Mouse (Mus musculus) neural tube, embryonic 12.5 days (tissue): Measurements from ENCODE around the gene Olfr1361. TPM values are rescaled to one million over a fixed set of nuclear protein-coding genes. Genes with fewer than 3 reads are reported as not detected.

Experiments
- ATAC-seq: fragments of 200-750 bp; cut with Nextera tagmentation; 2 replicates; pipeline ENCODE4 v1.8.0; 2017; ENCODE audit warnings: low read depth, mild to moderate bottlenecking, moderate TSS enrichment, moderate library complexity; ENCODE audit not compliant: low FRiP score
- H3K27ac ChIP-seq: fragments of 300-500 bp; sonication (generic); 2 replicates; pipeline ENCODE4 v1.5.1; 2016
- H3K27me3 ChIP-seq: fragments of 300-500 bp; sonication (generic); replicated peaks from 2 replicates; pipeline ENCODE4 v1.6.1; 2016; ENCODE audit warnings: mild to moderate bottlenecking
- H3K36me3 ChIP-seq: fragments of 300-500 bp; sonication (generic); 2 replicates; pipeline ENCODE4 v1.6.1; 2016; ENCODE audit warnings: mild to moderate bottlenecking
- H3K4me1 ChIP-seq: fragments of 300-500 bp; sonication (generic); 2 replicates; pipeline ENCODE4 v1.6.1; 2016
- H3K4me2 ChIP-seq: fragments of 300-500 bp; sonication (generic); replicated peaks from 2 replicates; pipeline ENCODE4 v1.6.1; 2016; ENCODE audit warnings: mild to moderate bottlenecking
- H3K4me3 ChIP-seq: fragments of 300-500 bp; sonication (generic); 2 replicates; pipeline ENCODE4 v1.5.1; 2016
- H3K9ac ChIP-seq: fragments of 300-500 bp; sonication (generic); 2 replicates; pipeline ENCODE4 v1.6.1; 2016; ENCODE audit warnings: mild to moderate bottlenecking
- H3K9me3 ChIP-seq: fragments of 300-500 bp; sonication (generic); 2 replicates; pipeline ENCODE4 v1.6.1; 2016; ENCODE audit warnings: mild to moderate bottlenecking
- WGBS: fragments of 180-500 bp; shearing (Covaris S2); methylation state at CpG from one replicate; pipeline ENCODE4 v1.1.7; 2016; 5-methylcytosine and 5-hydroxymethylcytosine counted together
- polyA plus RNA-seq: library from polyadenylated mRNA; unstranded; fragments of >200 nt; fragmentation: Nextera tagmentation; extraction: Ambion mirVana; gene quantifications from 2 replicates; pipeline ENCODE4 v1.2.1, GENCODE M21; 2016

The Olfr1361 gene
- polyA plus RNA-seq, result not detected in 2 replicates

GRCm38 (mm10) chr13:21663286-21663685, at the start of gene Olfr1361:
Gene Olfr1361 (minus strand): TSS chr13:21663386.
- no peak within 1 kb of the TSS for H3K9ac ChIP-seq
- no peak for ATAC-seq
- no peaks in the 10 kb centered on the region for H3K36me3 ChIP-seq
- no peak within 1 kb of the TSS for H3K4me3 ChIP-seq
- no peaks in the 10 kb centered on the region for H3K27me3 ChIP-seq
- no peaks in the 10 kb centered on the region for H3K4me1 ChIP-seq
- no peak within 1 kb of the TSS for H3K4me2 ChIP-seq
- 59% methylated on average over 2 of the region's 2 CpGs for WGBS
- no peaks in the 10 kb centered on the region for H3K9me3 ChIP-seq
- no peak within 1 kb of the TSS for H3K27ac ChIP-seq

- H3K4me1 ChIP-seq, result peaks cover 8% of the 10 kb centered on the region
- H3K27ac ChIP-seq, result no peak overlapping the region
- no peaks in the 10 kb centered on the region for H3K27me3 ChIP-seq
- 26% methylated on average over 4 of the region's 4 CpGs for WGBS
- H3K4me2 ChIP-seq, result peak overlapping the region; percentile 64
- no peaks in the 10 kb centered on the region for H3K36me3 ChIP-seq
- H3K9ac ChIP-seq, result no peak overlapping the region
- no peaks in the 10 kb centered on the region for H3K9me3 ChIP-seq
- H3K4me3 ChIP-seq, result peak overlapping the region; percentile 35; the same call in 1 of the 2 replicates
- no peak for ATAC-seq
These were observed 48.5 kb upstream of the Olfr1361 start for GRCm38 (mm10) chr13:21711698-21712097.

GRCm38 (mm10) chr13:21710821-21711525, 47.8 kb upstream of the Olfr1361 start:
- H3K27ac ChIP-seq, result no peak overlapping the region
- H3K4me1 ChIP-seq, result peaks cover 8% of the 10 kb centered on the region
- 1% methylated on average over 22 of the region's 22 CpGs for WGBS
- peak overlapping the region; percentile 64 for H3K4me2 ChIP-seq
- ATAC-seq, result peak; percentile 77
- H3K9ac ChIP-seq, result no peak overlapping the region; the same call in 1 of the 2 replicates
- peak overlapping the region; percentile 35 for H3K4me3 ChIP-seq
- H3K27me3 ChIP-seq, result no peaks in the 10 kb centered on the region
- no peaks in the 10 kb centered on the region for H3K36me3 ChIP-seq
- H3K9me3 ChIP-seq, result no peaks in the 10 kb centered on the region

GRCm38 (mm10) chr13:21710031-21710711, 47.0 kb upstream of the Olfr1361 start:
- Histone ChIP-seq H3K27ac (no peak overlapping the region), H3K4me3 (peak overlapping the region; percentile 48), H3K27me3 (no peaks in the 10 kb centered on the region), H3K9me3 (no peaks in the 10 kb centered on the region), H3K4me2 (peak overlapping the region; percentile 40), H3K9ac (peak overlapping the region; percentile 27; the same call in 1 of the 2 replicates), H3K4me1 (peaks cover 4% of the 10 kb centered on the region), H3K36me3 (no peaks in the 10 kb centered on the region)
- peak; percentile 78 for ATAC-seq
- under 1% methylated on average over 32 of the region's 32 CpGs for WGBS

GRCm38 (mm10) chr13:21706669-21707068, 43.5 kb upstream of the Olfr1361 start:
- no peak overlapping the region for H3K4me2 ChIP-seq
- no peak overlapping the region for H3K27ac ChIP-seq
- ATAC-seq, result no peak
- no peaks in the 10 kb centered on the region for H3K27me3 ChIP-seq
- H3K9me3 ChIP-seq, result no peaks in the 10 kb centered on the region
- H3K9ac ChIP-seq, result no peak overlapping the region
- no peaks in the 10 kb centered on the region for H3K36me3 ChIP-seq
- 80% methylated on average over 4 of the region's 4 CpGs for WGBS
- no peak overlapping the region for H3K4me3 ChIP-seq
- H3K4me1 ChIP-seq, result no peaks in the 10 kb centered on the region; the same call in 1 of the 2 replicates

- no peaks in the 10 kb centered on the region for H3K36me3 ChIP-seq
- H3K4me2 ChIP-seq, result no peak within 1 kb of the TSS
- H3K27ac ChIP-seq, result no peak within 1 kb of the TSS
- no peaks in the 10 kb centered on the region for H3K9me3 ChIP-seq
- no peaks in the 10 kb centered on the region for H3K27me3 ChIP-seq
- H3K4me3 ChIP-seq, result no peak within 1 kb of the TSS
- H3K9ac ChIP-seq, result no peak within 1 kb of the TSS
- no peak for ATAC-seq
- H3K4me1 ChIP-seq, result no peaks in the 10 kb centered on the region
These were observed 34.6 kb upstream of the Olfr1361 start, which contains the start of gene Olfr1359 for GRCm38 (mm10) chr13:21697811-21698210. Gene Olfr1359 (plus strand): TSS chr13:21698111.

- Histone ChIP-seq H3K4me2 (no peak within 1 kb of the TSS), H3K4me1 (no peaks in the 10 kb centered on the region), H3K27ac (no peak within 1 kb of the TSS), H3K4me3 (no peak within 1 kb of the TSS), H3K9me3 (no peaks in the 10 kb centered on the region), H3K27me3 (no peaks in the 10 kb centered on the region), H3K9ac (no peak within 1 kb of the TSS), H3K36me3 (no peaks in the 10 kb centered on the region)
- ATAC-seq, result no peak
- WGBS, result 75% methylated on average over 2 of the region's 2 CpGs
These were observed 14.1 kb upstream of the Olfr1361 start, which contains the start of gene Olfr1360 for GRCm38 (mm10) chr13:21677305-21677704. Gene Olfr1360 (minus strand): TSS chr13:21677405.

- ATAC-seq, result no peak
- H3K4me3 ChIP-seq, result no peak within 1 kb of the TSS
- no peak within 1 kb of the TSS for H3K9ac ChIP-seq
- WGBS, result 81% methylated on average over 2 of the region's 2 CpGs
- H3K27me3 ChIP-seq, result no peaks in the 10 kb centered on the region
- no peak within 1 kb of the TSS for H3K27ac ChIP-seq
- no peaks in the 10 kb centered on the region for H3K4me1 ChIP-seq
- H3K36me3 ChIP-seq, result no peaks in the 10 kb centered on the region
- no peak within 1 kb of the TSS for H3K4me2 ChIP-seq
- no peaks in the 10 kb centered on the region for H3K9me3 ChIP-seq
These were observed 20.8 kb downstream of the Olfr1361 start, which contains the start of gene Olfr11 for GRCm38 (mm10) chr13:21642418-21642817. Gene Olfr11 (minus strand): TSS chr13:21642518.

GRCm38 (mm10) chr13:21613922-21614321, 49.3 kb downstream of the Olfr1361 start, which contains the start of gene Olfr1362:
Gene Olfr1362 (minus strand): TSS chr13:21614022.
- no peak for ATAC-seq
- H3K27ac ChIP-seq, result no peak within 1 kb of the TSS
- no peaks in the 10 kb centered on the region for H3K9me3 ChIP-seq
- no peak within 1 kb of the TSS for H3K4me3 ChIP-seq
- H3K27me3 ChIP-seq, result no peaks in the 10 kb centered on the region
- H3K9ac ChIP-seq, result no peak within 1 kb of the TSS
- no peaks in the 10 kb centered on the region for H3K36me3 ChIP-seq
- no peak within 1 kb of the TSS for H3K4me2 ChIP-seq
- H3K4me1 ChIP-seq, result no peaks in the 10 kb centered on the region

Other genes with a start within 250 kb of the Olfr1361 start
- gene Pgbd1, start 222.3 kb downstream of the Olfr1361 start, polyA plus RNA-seq, result 4.2 and 4.5 TPM in 2 replicates
- 22.9 and 26.7 TPM in 2 replicates for gene Zscan26, start 209.7 kb downstream of the Olfr1361 start, polyA plus RNA-seq
- gene Nkapl, start 194.9 kb downstream of the Olfr1361 start, polyA plus RNA-seq, result 2.2 and 2.5 TPM in 2 replicates
- gene Zkscan4, start 184.5 kb downstream of the Olfr1361 start, polyA plus RNA-seq, result 6.0 and 6.2 TPM in 2 replicates
- gene Gm10065, start 183.9 kb downstream of the Olfr1361 start, polyA plus RNA-seq, result not detected in 2 replicates
- gene AK157302, start 168.2 kb downstream of the Olfr1361 start, polyA plus RNA-seq, result 0.19 and 0.40 TPM in 2 replicates
- 2.4 and 3.0 TPM in 2 replicates for gene Gm11273, start 162.0 kb downstream of the Olfr1361 start, polyA plus RNA-seq
- gene Zkscan8, start 132.3 kb downstream of the Olfr1361 start, polyA plus RNA-seq, result 5.9 and 6.8 TPM in 2 replicates
- 0.14 TPM in 2 replicates for gene Olfr1366, start 120.6 kb downstream of the Olfr1361 start, polyA plus RNA-seq
- 0.06 TPM in 1 of 2 replicates, not detected in the other for gene Olfr1535, start 103.5 kb downstream of the Olfr1361 start, polyA plus RNA-seq
- not detected in 2 replicates for gene Olfr1364, start 81.6 kb downstream of the Olfr1361 start, polyA plus RNA-seq
- gene Olfr1362, start 49.4 kb downstream of the Olfr1361 start, polyA plus RNA-seq, result not detected in 2 replicates
- gene Olfr11, start 20.9 kb downstream of the Olfr1361 start, polyA plus RNA-seq, result not detected in 2 replicates
- not detected in 2 replicates for gene Olfr1360, start 14.0 kb upstream of the Olfr1361 start, polyA plus RNA-seq
- gene Olfr1359, start 34.7 kb upstream of the Olfr1361 start, polyA plus RNA-seq, result not detected in 2 replicates
- gene Hist1h2bl, start 52.8 kb upstream of the Olfr1361 start, polyA plus RNA-seq, result 1.6 and 1.7 TPM in 2 replicates
- 16.2 and 34.8 TPM in 2 replicates for gene Hist1h2ai, start 53.0 kb upstream of the Olfr1361 start, polyA plus RNA-seq
- gene Hist1h3h, start 54.3 kb upstream of the Olfr1361 start, polyA plus RNA-seq, result 14.0 and 17.0 TPM in 2 replicates
- 2.9 and 4.4 TPM in 2 replicates for gene Hist1h2bm, start 58.7 kb upstream of the Olfr1361 start, polyA plus RNA-seq
- 0.87 and 1.6 TPM in 2 replicates for gene Hist1h4j, start 71.7 kb upstream of the Olfr1361 start, polyA plus RNA-seq
- 0.96 and 2.4 TPM in 2 replicates for gene Hist1h4k, start 87.1 kb upstream of the Olfr1361 start, polyA plus RNA-seq
- 18.4 and 29.6 TPM in 2 replicates for gene Hist1h2ak, start 90.4 kb upstream of the Olfr1361 start, polyA plus RNA-seq
- 2.0 and 3.0 TPM in 2 replicates for gene Hist1h2bn, start 90.7 kb upstream of the Olfr1361 start, polyA plus RNA-seq
- 13.1 and 26.4 TPM in 2 replicates for gene Hist1h1b, start 117.2 kb upstream of the Olfr1361 start, polyA plus RNA-seq
- 97.6 and 126 TPM in 2 replicates for gene Hist1h3i, start 120.0 kb upstream of the Olfr1361 start, polyA plus RNA-seq
- gene Hist1h2an, start 123.8 kb upstream of the Olfr1361 start, polyA plus RNA-seq, result 7.9 and 9.0 TPM in 2 replicates
- gene Hist1h2bp, start 124.1 kb upstream of the Olfr1361 start, polyA plus RNA-seq, result 0.68 and 1.7 TPM in 2 replicates
- gene Hist1h2bq, start 146.8 kb upstream of the Olfr1361 start, polyA plus RNA-seq, result 17.1 and 26.1 TPM in 2 replicates
- gene Hist1h2ao, start 147.1 kb upstream of the Olfr1361 start, polyA plus RNA-seq, result not detected in 2 replicates
- not detected in 2 replicates for gene Hist1h4m, start 148.4 kb upstream of the Olfr1361 start, polyA plus RNA-seq
- 11.4 and 12.4 TPM in 2 replicates for gene Hist1h4n, start 168.8 kb upstream of the Olfr1361 start, polyA plus RNA-seq
- 3,361 and 3,805 TPM in 2 replicates for gene Hist1h2ap, start 170.1 kb upstream of the Olfr1361 start, polyA plus RNA-seq
- 18.7 and 25.8 TPM in 2 replicates for gene Hist1h2br, start 170.4 kb upstream of the Olfr1361 start, polyA plus RNA-seq